Mouse (Mus musculus): ENCODE results near the gene Usp48. TPM values are rescaled to one million over a fixed set of nuclear protein-coding genes. Genes with fewer than 3 reads are reported as not detected.

The Usp48 gene
- polyA plus RNA-seq, 1 experiment from 2014 or later: 70.3 TPM

DNA sequence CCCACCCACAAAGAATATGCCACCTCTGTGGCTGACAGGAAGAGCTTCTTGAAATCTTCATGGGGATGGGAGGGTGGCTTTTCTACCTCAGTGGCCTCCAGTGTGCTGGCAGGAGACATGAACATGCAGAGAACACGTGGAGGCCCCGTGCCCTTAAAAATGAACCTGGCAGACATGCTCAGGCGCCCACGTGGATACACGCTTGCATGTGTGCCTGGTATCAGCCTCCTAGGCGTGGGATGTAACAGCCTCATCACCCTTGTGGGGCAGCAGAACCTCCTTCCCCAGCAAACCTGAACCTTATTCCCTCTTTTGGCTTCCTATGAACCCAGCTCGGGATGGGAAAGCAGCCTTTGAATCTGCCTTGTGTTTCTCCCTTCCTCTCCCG is 73.4 kb downstream of the Usp48 start:
- Histone ChIP-seq H3K27ac (ENCODE audit: low read depth, low read length) (no peak overlapping the region), H3K36me3 (ENCODE audit: control insufficient read depth, insufficient read depth, low read length) (no peaks in the 10 kb centered on the region), H3K27me3 (replicated peaks; ENCODE audit: control insufficient read depth, insufficient read depth, low read length) (peaks cover 48% of the 10 kb centered on the region), H3K9ac (ENCODE audit: low read depth, low read length) (no peak overlapping the region), H3K4me3 (ENCODE audit: low read depth, low read length) (no peak overlapping the region), H3K9me3 (ENCODE audit: control insufficient read depth, low read length) (no peaks in the 10 kb centered on the region), H3K4me1 (replicated peaks; ENCODE audit: control insufficient read depth, insufficient read depth, low read length) (peaks cover 4% of the 10 kb centered on the region; the same call in 1 of the 2 replicates), H3K4me2 (no peak overlapping the region)
- DNase-seq (ENCODE audit: low spot score) (no peak), ATAC-seq (replicated peaks; ENCODE audit: low FRiP score) (no peak)
- 57% methylated on average over 8 of the region's 8 CpGs for WGBS

DNA sequence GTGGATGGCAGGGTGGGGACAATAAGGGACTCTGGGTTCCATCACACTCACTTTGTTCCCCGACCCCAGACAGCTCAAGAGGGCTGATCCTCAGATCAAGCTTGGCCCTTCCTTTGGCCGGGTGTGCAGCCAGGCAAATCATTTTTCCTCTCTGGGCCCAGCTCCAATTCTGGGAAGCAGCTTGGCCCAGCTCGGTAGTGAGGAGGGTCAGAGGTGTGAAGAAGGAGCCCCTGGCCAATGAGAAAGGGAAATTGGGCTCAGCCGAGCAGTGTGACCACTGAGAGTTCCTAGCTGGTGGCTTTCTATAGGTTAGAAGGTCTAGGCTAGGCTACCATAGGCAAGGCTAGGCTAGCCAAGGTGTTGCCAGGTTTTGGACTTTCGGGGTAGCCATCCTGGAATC is 74.2 kb downstream of the Usp48 start:
- H3K4me2 ChIP-seq: no peak overlapping the region
- no peak overlapping the region for H3K4me3 ChIP-seq (ENCODE audit: low read depth, low read length)
- DNase-seq (ENCODE audit: low spot score) (no peak), ATAC-seq (replicated peaks; ENCODE audit: low FRiP score) (no peak)
- WGBS: 54% methylated on average over 5 of the region's 5 CpGs
- no peaks in the 10 kb centered on the region for H3K36me3 ChIP-seq (ENCODE audit: control insufficient read depth, insufficient read depth, low read length)
- H3K27ac ChIP-seq (ENCODE audit: low read depth, low read length): no peak overlapping the region
- H3K9me3 ChIP-seq (ENCODE audit: control insufficient read depth, low read length): no peaks in the 10 kb centered on the region
- H3K27me3 ChIP-seq (replicated peaks; ENCODE audit: control insufficient read depth, insufficient read depth, low read length): peaks cover 48% of the 10 kb centered on the region
- H3K9ac ChIP-seq (ENCODE audit: low read depth, low read length): no peak overlapping the region
- H3K4me1 ChIP-seq (replicated peaks; ENCODE audit: control insufficient read depth, insufficient read depth, low read length): peaks cover 4% of the 10 kb centered on the region; the same call in 1 of the 2 replicates

DNA sequence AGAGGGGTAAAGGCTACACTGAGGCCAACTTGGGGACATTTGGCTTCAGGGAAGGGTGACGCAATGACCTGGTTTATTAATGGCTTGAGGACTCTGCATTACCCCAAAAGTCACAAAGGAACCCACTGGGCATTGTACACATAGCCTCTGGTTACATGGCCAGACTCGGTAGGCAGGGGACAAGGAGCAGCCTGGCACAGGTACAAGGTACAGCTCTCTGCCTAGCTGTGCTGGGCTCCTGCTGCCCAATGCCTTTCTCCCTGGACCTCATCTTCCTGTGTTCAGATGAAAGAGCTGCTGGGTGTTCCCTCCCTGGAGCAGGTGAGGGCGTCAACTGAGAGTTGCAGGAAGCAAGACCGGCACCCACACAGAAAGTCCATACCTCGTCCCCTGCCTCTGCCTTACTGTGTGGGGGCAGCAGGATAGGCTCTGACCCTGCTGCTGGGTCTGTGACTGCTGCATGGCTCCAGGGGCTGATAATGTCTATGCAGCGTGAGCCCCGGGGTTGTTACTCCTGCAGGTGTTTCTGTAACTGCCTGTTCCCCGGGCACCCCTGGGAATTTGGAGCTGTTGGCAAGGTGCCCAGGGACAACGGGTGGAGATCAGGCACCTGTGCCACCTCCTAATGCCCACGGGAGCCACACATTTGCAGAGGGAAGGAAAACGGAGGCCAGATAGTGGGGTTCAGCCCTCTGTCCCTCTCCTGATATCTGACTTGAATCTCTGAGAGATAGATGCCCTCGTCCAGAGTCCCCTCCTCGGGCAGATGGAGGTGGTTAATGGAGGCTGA is 78.4 kb downstream of the Usp48 start:
- WGBS: 66% methylated on average over 13 of the region's 13 CpGs
- no peaks in the 10 kb centered on the region for H3K36me3 ChIP-seq (ENCODE audit: control insufficient read depth, insufficient read depth, low read length)
- no peak overlapping the region for H3K4me2 ChIP-seq
- peaks cover 15% of the 10 kb centered on the region for H3K27me3 ChIP-seq (replicated peaks; ENCODE audit: control insufficient read depth, insufficient read depth, low read length)
- no peak overlapping the region for H3K9ac ChIP-seq (ENCODE audit: low read depth, low read length)
- H3K4me1 ChIP-seq (replicated peaks; ENCODE audit: control insufficient read depth, insufficient read depth, low read length): no peaks in the 10 kb centered on the region; the same call in 1 of the 2 replicates
- DNase-seq (ENCODE audit: low spot score) (no peak), ATAC-seq (replicated peaks; ENCODE audit: low FRiP score) (no peak)
- H3K9me3 ChIP-seq (ENCODE audit: control insufficient read depth, low read length): no peaks in the 10 kb centered on the region
- no peak overlapping the region for H3K4me3 ChIP-seq (ENCODE audit: low read depth, low read length)
- no peak overlapping the region for H3K27ac ChIP-seq (ENCODE audit: low read depth, low read length)

DNA sequence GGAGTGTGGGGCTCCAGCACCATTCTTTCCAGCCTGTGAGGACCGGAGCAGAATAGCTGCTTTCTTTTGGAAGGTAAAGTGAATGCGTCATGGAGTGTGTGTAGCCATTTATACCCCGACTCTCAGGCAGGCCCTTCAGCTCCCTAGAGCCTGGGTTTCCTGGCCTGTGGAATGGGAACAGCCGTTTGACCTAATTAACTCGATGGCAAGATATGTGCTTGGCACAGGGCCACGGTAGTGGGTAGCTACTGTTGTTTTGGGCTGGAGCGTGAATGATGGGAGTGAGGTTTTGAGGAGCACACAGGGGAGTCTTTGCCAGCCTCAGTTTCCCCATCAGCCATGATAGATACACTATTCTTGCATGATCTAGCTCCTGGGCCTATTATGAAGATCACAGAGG is 82.0 kb downstream of the Usp48 start:
- H3K9me3 ChIP-seq (ENCODE audit: control insufficient read depth, low read length): no peaks in the 10 kb centered on the region
- no peak overlapping the region for H3K27ac ChIP-seq (ENCODE audit: low read depth, low read length)
- peaks cover 29% of the 10 kb centered on the region for H3K27me3 ChIP-seq (replicated peaks; ENCODE audit: control insufficient read depth, insufficient read depth, low read length)
- ATAC-seq (replicated peaks; ENCODE audit: low FRiP score) (no peak), DNase-seq (ENCODE audit: low spot score) (no peak)
- no peak overlapping the region for H3K4me3 ChIP-seq (ENCODE audit: low read depth, low read length)
- no peak overlapping the region for H3K9ac ChIP-seq (ENCODE audit: low read depth, low read length)
- H3K4me1 ChIP-seq (replicated peaks; ENCODE audit: control insufficient read depth, insufficient read depth, low read length): no peaks in the 10 kb centered on the region; the same call in 1 of the 2 replicates
- no peak overlapping the region for H3K4me2 ChIP-seq
- no peaks in the 10 kb centered on the region for H3K36me3 ChIP-seq (ENCODE audit: control insufficient read depth, insufficient read depth, low read length)
- 71% methylated on average over 7 of the region's 7 CpGs for WGBS

DNA sequence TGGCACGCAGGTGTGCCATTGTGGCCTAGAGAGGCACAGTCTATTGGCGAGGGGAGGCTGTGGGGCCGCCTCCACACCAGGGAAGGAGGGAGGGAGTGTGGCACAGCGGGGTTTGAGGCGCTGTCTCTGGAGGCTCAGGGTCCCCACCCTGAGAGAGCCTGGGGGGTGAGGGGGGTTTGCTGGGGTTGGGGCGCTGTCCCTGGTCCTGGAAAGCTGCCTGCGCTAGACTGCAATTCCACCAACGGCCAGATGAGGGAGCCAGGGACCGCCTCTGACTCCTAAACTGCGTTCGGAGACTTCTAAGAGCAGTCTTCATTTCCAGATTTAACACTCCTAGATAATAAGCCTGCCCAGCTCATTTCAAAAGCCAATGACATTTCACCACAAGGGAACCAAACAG is 82.5 kb downstream of the Usp48 start:
- DNase-seq (ENCODE audit: low spot score) (peak; percentile 79), ATAC-seq (replicated peaks; ENCODE audit: low FRiP score) (no peak)
- H3K4me2 ChIP-seq: no peak overlapping the region
- H3K9ac ChIP-seq (ENCODE audit: low read depth, low read length): no peak overlapping the region
- H3K4me1 ChIP-seq (replicated peaks; ENCODE audit: control insufficient read depth, insufficient read depth, low read length): no peaks in the 10 kb centered on the region; the same call in 1 of the 2 replicates
- peaks cover 34% of the 10 kb centered on the region for H3K27me3 ChIP-seq (replicated peaks; ENCODE audit: control insufficient read depth, insufficient read depth, low read length)
- no peak overlapping the region for H3K4me3 ChIP-seq (ENCODE audit: low read depth, low read length)
- WGBS: 13% methylated on average over 11 of the region's 11 CpGs
- H3K36me3 ChIP-seq (ENCODE audit: control insufficient read depth, insufficient read depth, low read length): no peaks in the 10 kb centered on the region
- no peak overlapping the region for H3K27ac ChIP-seq (ENCODE audit: low read depth, low read length)
- no peaks in the 10 kb centered on the region for H3K9me3 ChIP-seq (ENCODE audit: control insufficient read depth, low read length)

DNA sequence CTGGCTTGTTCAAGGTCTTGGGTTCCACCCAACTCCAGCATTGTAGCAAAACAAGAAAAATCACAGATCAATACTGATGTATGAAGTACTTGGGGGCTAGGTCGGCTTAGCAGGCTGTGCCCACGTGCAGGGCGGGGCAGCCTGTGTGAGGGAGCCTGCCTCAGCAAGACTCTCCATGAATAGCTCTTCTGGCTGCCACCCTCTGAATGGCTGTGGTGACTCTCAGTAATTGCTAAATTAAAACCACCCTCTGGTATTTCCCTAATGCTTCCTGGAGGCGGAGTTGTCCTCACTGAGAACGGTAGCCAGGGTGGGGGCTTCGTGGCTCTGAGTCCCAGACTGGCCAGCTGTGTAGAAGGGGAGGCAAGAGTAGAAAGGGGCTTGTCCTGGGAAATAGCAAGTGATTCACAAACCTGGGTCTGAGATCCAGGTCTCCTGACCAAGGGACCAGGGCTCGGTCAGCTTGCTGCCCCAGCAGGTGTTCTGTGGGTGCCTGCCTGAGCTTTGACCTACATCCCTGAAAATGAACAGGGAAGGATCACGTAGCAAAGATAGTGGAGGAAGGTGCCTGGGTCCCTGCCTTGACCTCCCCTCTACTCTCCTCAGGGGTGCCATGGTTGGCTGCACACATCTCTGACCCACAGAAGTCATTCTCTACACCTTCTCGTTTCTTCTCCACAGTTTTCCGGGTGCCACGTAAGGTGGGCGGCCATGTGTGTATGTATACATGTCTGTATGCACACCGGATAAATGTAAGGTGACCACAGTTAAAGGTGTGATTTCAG is 83.3 kb downstream of the Usp48 start:
- ATAC-seq (replicated peaks; ENCODE audit: low FRiP score) (no peak), DNase-seq (ENCODE audit: low spot score) (no peak)
- Histone ChIP-seq H3K9me3 (ENCODE audit: control insufficient read depth, low read length) (no peaks in the 10 kb centered on the region), H3K9ac (ENCODE audit: low read depth, low read length) (no peak overlapping the region), H3K36me3 (ENCODE audit: control insufficient read depth, insufficient read depth, low read length) (no peaks in the 10 kb centered on the region), H3K4me1 (replicated peaks; ENCODE audit: control insufficient read depth, insufficient read depth, low read length) (no peaks in the 10 kb centered on the region; the same call in none of the 2 replicates), H3K27me3 (replicated peaks; ENCODE audit: control insufficient read depth, insufficient read depth, low read length) (peaks cover 42% of the 10 kb centered on the region), H3K27ac (ENCODE audit: low read depth, low read length) (no peak overlapping the region), H3K4me3 (ENCODE audit: low read depth, low read length) (no peak overlapping the region), H3K4me2 (no peak overlapping the region)
- 68% methylated on average over 13 of the region's 13 CpGs for WGBS

DNA sequence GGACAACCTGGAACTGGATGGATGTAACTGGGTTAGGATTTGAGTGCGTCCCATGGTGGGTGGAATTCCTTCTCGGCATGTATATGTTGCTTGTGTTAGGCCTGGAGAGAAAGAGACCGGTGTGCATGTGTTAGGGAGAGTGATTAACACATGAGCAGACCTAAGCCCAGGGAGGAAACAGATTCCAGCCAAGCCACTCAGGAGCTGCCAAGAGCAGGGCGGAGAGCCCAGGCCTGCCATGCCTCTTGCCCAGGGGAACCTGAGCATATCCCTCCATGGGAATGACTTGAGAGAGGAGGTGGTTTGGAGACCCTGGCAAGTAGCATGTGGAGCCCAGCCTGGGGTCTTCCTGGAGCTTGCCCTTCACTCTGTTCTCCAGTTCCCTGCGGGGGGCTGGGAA is 84.4 kb downstream of the Usp48 start:
- Histone ChIP-seq H3K4me3 (ENCODE audit: low read depth, low read length) (no peak overlapping the region), H3K9me3 (ENCODE audit: control insufficient read depth, low read length) (no peaks in the 10 kb centered on the region), H3K4me2 (no peak overlapping the region), H3K27me3 (replicated peaks; ENCODE audit: control insufficient read depth, insufficient read depth, low read length) (peaks cover 52% of the 10 kb centered on the region), H3K9ac (ENCODE audit: low read depth, low read length) (no peak overlapping the region), H3K36me3 (ENCODE audit: control insufficient read depth, insufficient read depth, low read length) (no peaks in the 10 kb centered on the region), H3K4me1 (replicated peaks; ENCODE audit: control insufficient read depth, insufficient read depth, low read length) (no peaks in the 10 kb centered on the region; the same call in none of the 2 replicates), H3K27ac (ENCODE audit: low read depth, low read length) (no peak overlapping the region)
- no peak for DNase-seq (ENCODE audit: low spot score)
- WGBS: 75% methylated on average over 5 of the region's 5 CpGs
- ATAC-seq (replicated peaks; ENCODE audit: low FRiP score): no peak

DNA sequence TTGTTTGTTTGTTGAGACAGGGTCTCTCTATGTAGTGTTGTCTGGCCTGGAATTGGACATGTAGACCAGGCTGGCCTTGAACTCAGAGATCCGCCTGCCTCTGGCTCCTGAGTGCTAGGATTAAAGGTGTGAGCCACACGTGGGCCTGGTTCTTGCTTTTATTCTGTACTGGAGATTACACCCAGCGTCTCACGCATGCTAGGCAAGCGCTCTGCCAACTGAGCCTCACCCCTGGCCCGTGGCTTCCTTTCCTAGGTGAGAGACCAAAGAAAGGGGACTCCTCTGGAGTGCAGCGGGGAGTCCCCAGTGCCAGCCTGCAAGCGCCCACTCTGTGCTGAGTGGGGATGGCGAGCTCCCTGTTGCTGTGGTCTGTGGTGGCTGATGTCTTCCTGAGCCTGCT is 85.0 kb downstream of the Usp48 start:
- Histone ChIP-seq H3K4me1 (replicated peaks; ENCODE audit: control insufficient read depth, insufficient read depth, low read length) (no peaks in the 10 kb centered on the region; the same call in none of the 2 replicates), H3K4me3 (ENCODE audit: low read depth, low read length) (no peak overlapping the region), H3K27me3 (replicated peaks; ENCODE audit: control insufficient read depth, insufficient read depth, low read length) (peaks cover 55% of the 10 kb centered on the region), H3K9ac (ENCODE audit: low read depth, low read length) (no peak overlapping the region), H3K4me2 (no peak overlapping the region), H3K9me3 (ENCODE audit: control insufficient read depth, low read length) (no peaks in the 10 kb centered on the region), H3K36me3 (ENCODE audit: control insufficient read depth, insufficient read depth, low read length) (no peaks in the 10 kb centered on the region), H3K27ac (ENCODE audit: low read depth, low read length) (no peak overlapping the region)
- no peak for DNase-seq (ENCODE audit: low spot score)
- no peak for ATAC-seq (replicated peaks; ENCODE audit: low FRiP score)
- WGBS: 71% methylated on average over 9 of the region's 9 CpGs
